Mouse (Mus musculus): ENCODE measurements around the gene Otub1.

- TF ChIP-seq CTCF (IDR thresholded peaks at IDR 0.05; ENCODE audit: extremely low read depth, insufficient read depth, low read length) (no peak), POLR2A (IDR thresholded peaks at IDR 0.05; ENCODE audit: extremely low read depth, insufficient read depth, low read length) (no peak)
These were observed 50.9 kb downstream of the Otub1 start for GRCm38 (mm10) chr19:7155196-7155595.
